Mouse (Mus musculus): ENCODE results near the gene Ltf. TPM values are rescaled to one million over a fixed set of nuclear protein-coding genes. Genes with fewer than 3 reads are reported as not detected.
A peak's percentile ranks its signal among the peaks of the same experiment; 100 is the strongest.

Gene Ltf
- polyA plus RNA-seq, 1 experiment from 2014 or later = 11.3 TPM

DNA sequence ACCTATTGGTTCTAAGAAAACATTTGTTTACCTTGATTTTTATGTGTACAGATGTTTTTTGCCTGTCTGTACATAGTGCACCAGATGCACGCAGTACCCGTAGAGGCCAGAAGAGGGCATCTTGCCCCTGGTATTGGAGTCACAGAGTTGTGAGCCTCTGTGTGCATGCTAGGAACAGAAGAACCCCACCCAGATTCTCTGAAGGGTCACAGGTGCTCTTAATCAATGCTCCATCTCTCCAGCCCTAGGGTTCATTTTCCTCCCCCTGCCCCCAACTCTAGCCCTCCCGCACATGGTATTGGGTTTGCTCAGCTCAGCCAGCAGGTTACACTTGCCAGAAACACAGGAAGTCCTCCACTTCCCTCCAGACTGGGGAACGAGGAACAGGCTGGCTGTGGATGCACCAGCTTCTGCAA lies 51.5 kb downstream of the Ltf start:
- 24% methylated on average over 4 of the region's 4 CpGs for WGBS
- Histone ChIP-seq H3K36me3 (ENCODE audit: insufficient read depth, low read length) (no peaks in the 10 kb centered on the region), H3K4me2 (replicated peaks; ENCODE audit: low read depth, low read length) (no peak overlapping the region), H3K4me3 (ENCODE audit: low read depth, low read length) (no peak overlapping the region), H3K9ac (replicated peaks; ENCODE audit: low read depth) (no peak overlapping the region), H3K4me1 (ENCODE audit: insufficient read depth, low read depth, low read length) (no peaks in the 10 kb centered on the region), H3K27ac (ENCODE audit: low read length) (no peak overlapping the region), H3K9me3 (ENCODE audit: low read length) (no peaks in the 10 kb centered on the region), H3K27me3 (replicated peaks; ENCODE audit: insufficient read depth, low read length) (no peaks in the 10 kb centered on the region)
- TF ChIP-seq CTCF (IDR thresholded peaks at IDR 0.05) (peak; percentile 84), EP300 (IDR thresholded peaks at IDR 0.05) (no peak)
- ATAC-seq (peak; percentile 53; the same call in 1 of the 2 replicates), DNase-seq (ENCODE audit: low spot score) (peak; percentile 55)

DNA sequence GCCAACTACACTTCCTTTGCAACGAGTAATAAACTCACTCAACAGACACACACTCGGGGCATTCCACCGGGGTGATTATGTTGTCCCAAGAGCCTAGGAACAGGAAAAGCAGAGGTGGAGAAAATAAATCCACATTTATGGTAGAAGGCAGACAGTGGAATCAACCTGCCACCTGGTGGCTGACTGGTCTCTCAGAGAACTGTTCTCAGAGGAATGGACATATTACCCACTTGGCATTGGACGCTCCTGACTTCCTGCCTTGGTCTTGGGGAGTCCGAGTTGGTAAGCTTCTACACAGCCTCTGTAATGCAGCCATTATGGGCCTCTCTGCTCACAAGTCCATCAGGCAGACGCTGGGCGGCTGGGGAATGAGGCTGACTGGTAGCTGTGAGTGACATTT lies 53.1 kb downstream of the Ltf start:
- H3K36me3 ChIP-seq (ENCODE audit: insufficient read depth, low read length) = no peaks in the 10 kb centered on the region
- H3K4me2 ChIP-seq (replicated peaks; ENCODE audit: low read depth, low read length) = 0 out of 2 replicates have a peak overlapping the region, but pooled peaks have one; percentile 3
- no peak overlapping the region for H3K9ac ChIP-seq (replicated peaks; ENCODE audit: low read depth)
- no peak overlapping the region for H3K4me3 ChIP-seq (ENCODE audit: low read depth, low read length)
- ATAC-seq (peak; percentile 78), DNase-seq (ENCODE audit: low spot score) (peak; percentile 79)
- TF ChIP-seq CTCF (IDR thresholded peaks at IDR 0.05) (peak; percentile 84), EP300 (IDR thresholded peaks at IDR 0.05) (no peak)
- no peaks in the 10 kb centered on the region for H3K9me3 ChIP-seq (ENCODE audit: low read length)
- no peaks in the 10 kb centered on the region for H3K4me1 ChIP-seq (ENCODE audit: insufficient read depth, low read depth, low read length)
- 31% methylated on average over 7 of the region's 7 CpGs for WGBS
- H3K27me3 ChIP-seq (replicated peaks; ENCODE audit: insufficient read depth, low read length) = no peaks in the 10 kb centered on the region
- no peak overlapping the region for H3K27ac ChIP-seq (ENCODE audit: low read length)

DNA sequence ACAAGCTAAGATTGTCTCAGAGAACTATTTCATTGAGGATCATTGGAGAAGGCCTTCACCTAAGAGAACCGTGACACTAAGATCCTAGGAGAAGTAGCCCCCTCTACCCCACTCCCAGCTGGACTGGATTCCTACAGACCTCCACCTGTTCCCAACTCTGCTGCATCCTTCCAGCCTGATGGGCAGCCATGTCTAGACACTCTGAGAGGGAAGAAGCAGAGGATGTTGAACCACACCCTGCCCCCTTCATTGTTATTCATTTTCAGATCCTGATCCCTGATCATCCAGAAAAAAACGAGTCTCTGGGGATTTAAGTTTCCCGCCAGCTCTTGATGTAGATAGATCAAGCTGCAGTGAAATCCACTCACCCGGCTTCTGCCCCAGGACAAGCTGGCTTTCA lies 53.9 kb downstream of the Ltf start:
- no peak overlapping the region for H3K27ac ChIP-seq (ENCODE audit: low read length)
- H3K4me1 ChIP-seq (ENCODE audit: insufficient read depth, low read depth, low read length) = no peaks in the 10 kb centered on the region
- no peak overlapping the region for H3K4me2 ChIP-seq (replicated peaks; ENCODE audit: low read depth, low read length)
- H3K27me3 ChIP-seq (replicated peaks; ENCODE audit: insufficient read depth, low read length) = no peaks in the 10 kb centered on the region
- H3K36me3 ChIP-seq (ENCODE audit: insufficient read depth, low read length) = no peaks in the 10 kb centered on the region
- ATAC-seq (no peak), DNase-seq (ENCODE audit: low spot score) (no peak)
- H3K9ac ChIP-seq (replicated peaks; ENCODE audit: low read depth) = no peak overlapping the region
- no peak overlapping the region for H3K4me3 ChIP-seq (ENCODE audit: low read depth, low read length)
- TF ChIP-seq EP300 (IDR thresholded peaks at IDR 0.05) (no peak), CTCF (IDR thresholded peaks at IDR 0.05) (no peak)
- no peaks in the 10 kb centered on the region for H3K9me3 ChIP-seq (ENCODE audit: low read length)
- WGBS = 70% methylated on average over 4 of the region's 4 CpGs

DNA sequence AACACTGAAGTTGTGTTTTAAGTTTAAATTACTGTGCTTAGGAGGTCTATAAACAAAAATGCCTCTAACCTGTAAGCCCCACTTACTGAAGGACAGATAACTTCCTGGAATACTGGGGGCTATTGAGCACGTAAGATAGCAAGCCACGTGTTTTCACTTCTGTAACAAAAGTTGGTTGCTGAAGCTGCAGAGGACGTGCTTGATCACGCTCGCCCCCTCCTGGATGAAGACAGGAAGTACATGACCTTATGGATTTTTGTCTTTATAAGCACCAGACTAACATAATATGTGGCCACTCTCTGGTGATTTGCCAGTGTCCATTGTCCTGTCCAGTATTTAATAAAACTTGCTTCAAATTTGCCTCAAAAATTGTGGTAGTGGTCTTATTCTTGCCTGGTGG lies 58.7 kb downstream of the Ltf start:
- TF ChIP-seq EP300 (IDR thresholded peaks at IDR 0.05) (no peak), CTCF (IDR thresholded peaks at IDR 0.05) (peak; percentile 49)

DNA sequence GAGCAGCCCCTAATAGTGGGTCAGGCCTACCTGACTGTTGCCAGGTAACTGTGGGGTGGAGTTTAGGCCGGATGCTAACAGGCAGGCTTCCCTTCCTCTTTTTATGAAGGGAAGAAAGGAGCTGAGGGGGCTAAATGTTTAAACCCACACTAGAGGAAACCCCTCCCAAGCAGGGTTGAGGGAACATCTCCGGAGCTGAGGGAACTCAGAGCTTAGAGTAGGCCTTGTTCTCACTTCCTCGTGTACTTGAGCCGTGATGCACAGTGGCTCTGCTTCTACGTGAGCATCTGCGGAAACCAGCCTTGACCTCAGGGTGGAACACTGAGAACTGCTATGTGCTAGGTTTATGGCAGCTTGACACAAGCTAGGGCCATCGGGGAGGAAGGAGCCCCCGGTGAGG lies 61.7 kb downstream of the Ltf start:
- ATAC-seq = no peak
- Histone ChIP-seq H3K4me3 (ENCODE audit: low read depth, low read length) (no peak overlapping the region), H3K4me2 (replicated peaks; ENCODE audit: low read depth, low read length) (no peak overlapping the region), H3K27me3 (replicated peaks; ENCODE audit: insufficient read depth, low read length) (no peaks in the 10 kb centered on the region), H3K9me3 (ENCODE audit: low read length) (no peaks in the 10 kb centered on the region), H3K9ac (replicated peaks; ENCODE audit: low read depth) (no peak overlapping the region), H3K4me1 (ENCODE audit: insufficient read depth, low read depth, low read length) (no peaks in the 10 kb centered on the region), H3K36me3 (ENCODE audit: insufficient read depth, low read length) (no peaks in the 10 kb centered on the region), H3K27ac (ENCODE audit: low read length) (no peak overlapping the region)
- no peak for DNase-seq (ENCODE audit: low spot score)
- WGBS = 90% methylated on average over 8 of the region's 8 CpGs
- no peak for TF ChIP-seq CTCF (IDR thresholded peaks at IDR 0.05)

More for the DNA sequence above, 58.7 kb downstream of the Ltf start:
- Histone ChIP-seq H3K27ac (ENCODE audit: low read length) (no peak overlapping the region), H3K4me2 (replicated peaks; ENCODE audit: low read depth, low read length) (no peak overlapping the region), H3K4me3 (ENCODE audit: low read depth, low read length) (no peak overlapping the region), H3K9ac (replicated peaks; ENCODE audit: low read depth) (no peak overlapping the region), H3K4me1 (ENCODE audit: insufficient read depth, low read depth, low read length) (no peaks in the 10 kb centered on the region), H3K27me3 (replicated peaks; ENCODE audit: insufficient read depth, low read length) (no peaks in the 10 kb centered on the region), H3K36me3 (ENCODE audit: insufficient read depth, low read length) (no peaks in the 10 kb centered on the region), H3K9me3 (ENCODE audit: low read length) (no peaks in the 10 kb centered on the region)
- DNase-seq (ENCODE audit: low spot score) = no peak
- WGBS = 61% methylated on average over 5 of the region's 5 CpGs
- ATAC-seq = no peak

DNA sequence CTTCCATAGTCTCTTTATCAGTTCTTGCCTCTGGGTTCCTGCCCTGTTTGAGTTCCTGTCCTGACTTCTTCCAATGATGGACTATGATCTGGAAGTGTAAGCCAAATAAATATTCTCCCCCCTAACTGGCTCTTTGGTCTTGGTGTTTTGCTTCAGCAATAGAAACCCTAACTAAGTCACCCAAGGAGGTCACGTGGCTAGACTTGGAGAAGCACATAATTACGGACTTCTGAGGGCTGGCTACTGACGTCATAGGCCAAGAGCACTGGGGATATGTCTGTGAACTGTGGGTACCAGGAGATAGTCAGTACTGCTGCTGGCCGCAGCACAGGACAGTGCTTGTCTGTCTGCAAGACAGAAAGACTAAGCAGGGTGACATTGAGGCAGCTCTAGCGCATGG lies 62.7 kb downstream of the Ltf start:
- Histone ChIP-seq H3K27ac (ENCODE audit: low read length) (no peak overlapping the region), H3K27me3 (replicated peaks; ENCODE audit: insufficient read depth, low read length) (no peaks in the 10 kb centered on the region), H3K4me3 (ENCODE audit: low read depth, low read length) (no peak overlapping the region), H3K9me3 (ENCODE audit: low read length) (no peaks in the 10 kb centered on the region), H3K4me2 (replicated peaks; ENCODE audit: low read depth, low read length) (no peak overlapping the region), H3K36me3 (ENCODE audit: insufficient read depth, low read length) (no peaks in the 10 kb centered on the region), H3K4me1 (ENCODE audit: insufficient read depth, low read depth, low read length) (no peaks in the 10 kb centered on the region), H3K9ac (replicated peaks; ENCODE audit: low read depth) (no peak overlapping the region)
- WGBS = 71% methylated on average over 5 of the region's 5 CpGs
- ATAC-seq (no peak), DNase-seq (ENCODE audit: low spot score) (no peak)
- no peak for TF ChIP-seq EP300 (IDR thresholded peaks at IDR 0.05)
- no peak for TF ChIP-seq CTCF (IDR thresholded peaks at IDR 0.05)

DNA sequence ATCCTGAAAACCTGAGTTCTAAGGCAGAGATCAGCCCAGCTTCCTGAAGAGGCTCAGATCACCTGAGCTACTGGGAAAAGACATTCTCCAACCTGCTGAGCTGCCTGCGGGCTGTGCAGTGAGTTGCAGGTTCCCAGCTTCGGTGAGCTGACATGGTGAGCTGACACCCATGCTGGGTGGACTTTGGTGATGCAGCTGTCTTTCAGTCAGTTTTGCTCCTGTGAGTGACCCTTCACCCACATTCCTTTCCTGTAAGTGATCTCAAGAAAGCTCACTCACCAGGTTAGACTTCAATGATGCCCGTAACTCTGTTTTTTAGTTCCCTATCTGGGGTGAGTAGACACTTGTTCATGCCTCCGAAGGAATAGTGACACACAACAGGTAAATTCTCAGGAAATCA lies 66.3 kb downstream of the Ltf start:
- Histone ChIP-seq H3K9me3 (ENCODE audit: low read length) (no peaks in the 10 kb centered on the region), H3K27ac (ENCODE audit: low read length) (no peak overlapping the region), H3K4me1 (ENCODE audit: insufficient read depth, low read depth, low read length) (no peaks in the 10 kb centered on the region), H3K4me3 (ENCODE audit: low read depth, low read length) (no peak overlapping the region), H3K27me3 (replicated peaks; ENCODE audit: insufficient read depth, low read length) (no peaks in the 10 kb centered on the region), H3K4me2 (replicated peaks; ENCODE audit: low read depth, low read length) (no peak overlapping the region), H3K36me3 (ENCODE audit: insufficient read depth, low read length) (no peaks in the 10 kb centered on the region), H3K9ac (replicated peaks; ENCODE audit: low read depth) (no peak overlapping the region)
- peak; percentile 18; the same call in 1 of the 2 replicates for ATAC-seq
- 32% methylated on average over 4 of the region's 4 CpGs for WGBS
- peak; percentile 22 for DNase-seq (ENCODE audit: low spot score)
- TF ChIP-seq CTCF (IDR thresholded peaks at IDR 0.05) = no peak
- peak; percentile 40; the same call in 1 of the 2 replicates for TF ChIP-seq EP300 (IDR thresholded peaks at IDR 0.05)
